Mouse (Mus musculus): ENCODE results near the gene Gmds. TPM values are rescaled to one million over a fixed set of nuclear protein-coding genes. Genes with fewer than 3 reads are reported as not detected.

The Gmds gene
- polyA plus RNA-seq, 1 experiment from 2014 or later: 35.6 TPM

GRCm38 (mm10) chr13:32169173-32169572, 169.4 kb downstream of the Gmds start:
- Histone ChIP-seq H3K36me3 (replicated peaks; ENCODE audit: control insufficient read depth, insufficient read depth, low read depth, low read length) (no peaks in the 10 kb centered on the region), H3K4me3 (ENCODE audit: low read depth, low read length) (no peak overlapping the region), H3K27me3 (ENCODE audit: control insufficient read depth, insufficient read depth, low read length) (no peaks in the 10 kb centered on the region), H3K9me3 (replicated peaks; ENCODE audit: control insufficient read depth, low read length) (no peaks in the 10 kb centered on the region), H3K9ac (replicated peaks; ENCODE audit: low read length) (no peak overlapping the region), H3K4me1 (ENCODE audit: control insufficient read depth, insufficient read depth, low read length) (no peaks in the 10 kb centered on the region), H3K4me2 (ENCODE audit: low read depth, low read length) (no peak overlapping the region), H3K27ac (replicated peaks; ENCODE audit: low read depth, low read length) (no peak overlapping the region)
- WGBS: 49% methylated on average over 5 of the region's 5 CpGs
- ATAC-seq (replicated peaks; ENCODE audit: insufficient number of reproducible peaks, low FRiP score, low TSS enrichment, low read depth) (no peak), DNase-seq (ENCODE audit: low spot score) (no peak)

- H3K27me3 ChIP-seq (ENCODE audit: control insufficient read depth, insufficient read depth, low read length): no peaks in the 10 kb centered on the region
- H3K9ac ChIP-seq (replicated peaks; ENCODE audit: low read length): no peak overlapping the region
- no peak for ATAC-seq (replicated peaks; ENCODE audit: insufficient number of reproducible peaks, low FRiP score, low TSS enrichment, low read depth)
- H3K4me2 ChIP-seq (ENCODE audit: low read depth, low read length): no peak overlapping the region
- no peaks in the 10 kb centered on the region for H3K4me1 ChIP-seq (ENCODE audit: control insufficient read depth, insufficient read depth, low read length)
- WGBS: 82% methylated on average over 6 of the region's 6 CpGs
- no peak overlapping the region for H3K4me3 ChIP-seq (ENCODE audit: low read depth, low read length)
- no peak for DNase-seq (ENCODE audit: low spot score)
- H3K27ac ChIP-seq (replicated peaks; ENCODE audit: low read depth, low read length): no peak overlapping the region
- no peaks in the 10 kb centered on the region for H3K9me3 ChIP-seq (replicated peaks; ENCODE audit: control insufficient read depth, low read length)
- no peaks in the 10 kb centered on the region for H3K36me3 ChIP-seq (replicated peaks; ENCODE audit: control insufficient read depth, insufficient read depth, low read depth, low read length)
These were observed 170.7 kb downstream of the Gmds start for GRCm38 (mm10) chr13:32167806-32168205.

- Histone ChIP-seq H3K4me3 (ENCODE audit: low read depth, low read length) (no peak overlapping the region), H3K9ac (replicated peaks; ENCODE audit: low read length) (no peak overlapping the region), H3K4me1 (ENCODE audit: control insufficient read depth, insufficient read depth, low read length) (no peaks in the 10 kb centered on the region), H3K27me3 (ENCODE audit: control insufficient read depth, insufficient read depth, low read length) (no peaks in the 10 kb centered on the region), H3K4me2 (ENCODE audit: low read depth, low read length) (no peak overlapping the region), H3K27ac (replicated peaks; ENCODE audit: low read depth, low read length) (no peak overlapping the region), H3K9me3 (replicated peaks; ENCODE audit: control insufficient read depth, low read length) (no peaks in the 10 kb centered on the region), H3K36me3 (replicated peaks; ENCODE audit: control insufficient read depth, insufficient read depth, low read depth, low read length) (no peaks in the 10 kb centered on the region)
- DNase-seq (ENCODE audit: low spot score) (no peak), ATAC-seq (replicated peaks; ENCODE audit: insufficient number of reproducible peaks, low FRiP score, low TSS enrichment, low read depth) (no peak)
- 44% methylated on average over 2 of the region's 2 CpGs for WGBS
These were observed 173.0 kb downstream of the Gmds start for GRCm38 (mm10) chr13:32165581-32165980.

GRCm38 (mm10) chr13:32161567-32161966, 177.0 kb downstream of the Gmds start:
- no peak for ATAC-seq (replicated peaks; ENCODE audit: insufficient number of reproducible peaks, low FRiP score, low TSS enrichment, low read depth)
- 39% methylated on average over 2 of the region's 2 CpGs for WGBS

GRCm38 (mm10) chr13:32158240-32158639, 180.3 kb downstream of the Gmds start:
- no peaks in the 10 kb centered on the region for H3K9me3 ChIP-seq (replicated peaks; ENCODE audit: control insufficient read depth, low read length)
- H3K4me3 ChIP-seq (ENCODE audit: low read depth, low read length): no peak overlapping the region
- H3K36me3 ChIP-seq (replicated peaks; ENCODE audit: control insufficient read depth, insufficient read depth, low read depth, low read length): no peaks in the 10 kb centered on the region
- ATAC-seq (replicated peaks; ENCODE audit: insufficient number of reproducible peaks, low FRiP score, low TSS enrichment, low read depth) (no peak), DNase-seq (ENCODE audit: low spot score) (no peak)
- H3K27ac ChIP-seq (replicated peaks; ENCODE audit: low read depth, low read length): no peak overlapping the region
- WGBS: 74% methylated on average over 2 of the region's 2 CpGs
- H3K4me1 ChIP-seq (ENCODE audit: control insufficient read depth, insufficient read depth, low read length): no peaks in the 10 kb centered on the region
- no peaks in the 10 kb centered on the region for H3K27me3 ChIP-seq (ENCODE audit: control insufficient read depth, insufficient read depth, low read length)
- no peak overlapping the region for H3K9ac ChIP-seq (replicated peaks; ENCODE audit: low read length)
- H3K4me2 ChIP-seq (ENCODE audit: low read depth, low read length): no peak overlapping the region

More at GRCm38 (mm10) chr13:32161567-32161966, 177.0 kb downstream of the Gmds start:
- Histone ChIP-seq H3K9me3 (replicated peaks; ENCODE audit: control insufficient read depth, low read length) (no peaks in the 10 kb centered on the region), H3K9ac (replicated peaks; ENCODE audit: low read length) (no peak overlapping the region), H3K27me3 (ENCODE audit: control insufficient read depth, insufficient read depth, low read length) (no peaks in the 10 kb centered on the region), H3K4me3 (ENCODE audit: low read depth, low read length) (no peak overlapping the region), H3K27ac (replicated peaks; ENCODE audit: low read depth, low read length) (no peak overlapping the region), H3K36me3 (replicated peaks; ENCODE audit: control insufficient read depth, insufficient read depth, low read depth, low read length) (no peaks in the 10 kb centered on the region), H3K4me1 (ENCODE audit: control insufficient read depth, insufficient read depth, low read length) (no peaks in the 10 kb centered on the region), H3K4me2 (ENCODE audit: low read depth, low read length) (no peak overlapping the region)
- peak; percentile 33 for DNase-seq (ENCODE audit: low spot score)

GRCm38 (mm10) chr13:32145916-32146315, 192.6 kb downstream of the Gmds start:
- H3K9ac ChIP-seq (replicated peaks; ENCODE audit: low read length): no peak overlapping the region
- DNase-seq (ENCODE audit: low spot score): no peak
- H3K9me3 ChIP-seq (replicated peaks; ENCODE audit: control insufficient read depth, low read length): no peaks in the 10 kb centered on the region
- no peaks in the 10 kb centered on the region for H3K36me3 ChIP-seq (replicated peaks; ENCODE audit: control insufficient read depth, insufficient read depth, low read depth, low read length)
- no peaks in the 10 kb centered on the region for H3K27me3 ChIP-seq (ENCODE audit: control insufficient read depth, insufficient read depth, low read length)
- H3K4me2 ChIP-seq (ENCODE audit: low read depth, low read length): no peak overlapping the region
- H3K4me3 ChIP-seq (ENCODE audit: low read depth, low read length): no peak overlapping the region
- no peaks in the 10 kb centered on the region for H3K4me1 ChIP-seq (ENCODE audit: control insufficient read depth, insufficient read depth, low read length)
- 64% methylated on average over 1 of the region's 1 CpGs for WGBS
- no peak overlapping the region for H3K27ac ChIP-seq (replicated peaks; ENCODE audit: low read depth, low read length)
- no peak for ATAC-seq (replicated peaks; ENCODE audit: insufficient number of reproducible peaks, low FRiP score, low TSS enrichment, low read depth)

- Histone ChIP-seq H3K9ac (replicated peaks; ENCODE audit: low read length) (no peak overlapping the region), H3K27me3 (ENCODE audit: control insufficient read depth, insufficient read depth, low read length) (no peaks in the 10 kb centered on the region)
- ATAC-seq (replicated peaks; ENCODE audit: insufficient number of reproducible peaks, low FRiP score, low TSS enrichment, low read depth): no peak
These were observed 193.4 kb downstream of the Gmds start for GRCm38 (mm10) chr13:32145179-32145578.

GRCm38 (mm10) chr13:32143651-32144050, 194.9 kb downstream of the Gmds start:
- 76% methylated on average over 3 of the region's 3 CpGs for WGBS
- H3K4me3 ChIP-seq (ENCODE audit: low read depth, low read length): no peak overlapping the region
- ATAC-seq (replicated peaks; ENCODE audit: insufficient number of reproducible peaks, low FRiP score, low TSS enrichment, low read depth): no peak

More at GRCm38 (mm10) chr13:32145179-32145578, 193.4 kb downstream of the Gmds start:
- Histone ChIP-seq H3K27ac (replicated peaks; ENCODE audit: low read depth, low read length) (no peak overlapping the region), H3K4me2 (ENCODE audit: low read depth, low read length) (no peak overlapping the region), H3K9me3 (replicated peaks; ENCODE audit: control insufficient read depth, low read length) (no peaks in the 10 kb centered on the region), H3K36me3 (replicated peaks; ENCODE audit: control insufficient read depth, insufficient read depth, low read depth, low read length) (no peaks in the 10 kb centered on the region), H3K4me3 (ENCODE audit: low read depth, low read length) (no peak overlapping the region), H3K4me1 (ENCODE audit: control insufficient read depth, insufficient read depth, low read length) (no peaks in the 10 kb centered on the region)
- 53% methylated on average over 2 of the region's 2 CpGs for WGBS
- no peak for DNase-seq (ENCODE audit: low spot score)

More at GRCm38 (mm10) chr13:32143651-32144050, 194.9 kb downstream of the Gmds start:
- H3K27me3 ChIP-seq (ENCODE audit: control insufficient read depth, insufficient read depth, low read length): no peaks in the 10 kb centered on the region
- no peak overlapping the region for H3K4me2 ChIP-seq (ENCODE audit: low read depth, low read length)
- no peaks in the 10 kb centered on the region for H3K36me3 ChIP-seq (replicated peaks; ENCODE audit: control insufficient read depth, insufficient read depth, low read depth, low read length)
- no peaks in the 10 kb centered on the region for H3K4me1 ChIP-seq (ENCODE audit: control insufficient read depth, insufficient read depth, low read length)
- DNase-seq (ENCODE audit: low spot score): no peak
- H3K9ac ChIP-seq (replicated peaks; ENCODE audit: low read length): no peak overlapping the region
- no peaks in the 10 kb centered on the region for H3K9me3 ChIP-seq (replicated peaks; ENCODE audit: control insufficient read depth, low read length)
- no peak overlapping the region for H3K27ac ChIP-seq (replicated peaks; ENCODE audit: low read depth, low read length)

Measured in embryonic facial prominence, embryonic 11.5 days (tissue).